8 mouse cellular contexts compared by ENCODE assay signal in the genomic region with DNA sequence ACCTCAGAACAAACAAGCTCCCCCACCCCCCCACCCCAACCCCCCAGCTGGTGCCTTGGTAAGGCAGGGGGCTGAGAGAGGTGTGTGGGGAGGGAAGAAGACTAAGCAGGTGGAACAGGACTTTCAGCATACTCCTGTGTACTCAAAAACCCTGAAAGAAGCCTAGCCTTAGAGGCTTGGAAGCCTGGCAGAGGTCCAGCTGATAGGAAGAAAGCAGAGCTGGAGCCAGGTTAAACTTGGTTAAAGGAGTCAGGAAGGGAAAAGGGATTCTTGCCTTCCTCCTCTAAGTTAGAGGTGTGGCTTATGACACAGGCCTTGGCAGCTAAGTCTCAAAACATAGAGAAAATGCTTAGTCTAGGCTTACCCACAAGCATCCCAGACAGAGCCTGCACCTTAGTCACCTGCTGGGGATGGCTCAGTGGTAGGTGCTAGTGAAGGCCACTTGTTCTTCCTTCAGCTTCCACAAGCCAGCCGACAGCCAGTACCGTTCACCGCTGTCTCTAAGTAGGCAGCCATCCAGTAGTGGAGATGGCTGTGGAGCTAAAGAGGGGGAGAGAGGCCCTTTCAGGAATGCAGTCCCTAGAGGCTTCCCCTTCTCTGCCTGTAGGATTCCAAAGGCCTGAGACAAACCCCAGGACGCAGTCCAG. TPM values are rescaled to one million over a fixed set of nuclear protein-coding genes. Genes with fewer than 3 reads are reported as not detected.
DNase-seq lines count a peak whose midpoint lies in the region; ATAC-seq and TF ChIP-seq lines count a peak whose summit lies in the region.

No protein-coding gene starts in this region.

- DNase-seq in midbrain, embryonic 11.5 days (ENCODE audit: low spot score, missing footprints), result no peak
- no peak for DNase-seq in midbrain, embryonic 10.5 days (ENCODE audit: low spot score)
- peak; percentile 58 to 68 for DNase-seq in heart, adult 2 months
- no peak for DNase-seq in left cerebral cortex, postnatal 14 days (ENCODE audit: low spot score in 2 of 2)
- no peak for DNase-seq in left cerebral cortex, postnatal 25 days (ENCODE audit: low spot score in 2 of 2)
- no peak for DNase-seq in left cerebral cortex, adult 9 months (ENCODE audit: low spot score in 2 of 2)

- H3K27ac ChIP-seq in midbrain, embryonic 11.5 days (ENCODE audit: low read depth, low read length), result no peak overlapping the region
- H3K27ac ChIP-seq in midbrain, embryonic 10.5 days (replicated peaks), result no peak overlapping the region; the same call in 1 of the 2 replicates
- peak overlapping the region; percentile 64 for H3K27ac ChIP-seq in heart, adult 2 months
- peak overlapping the region; percentile 73 for H3K27ac ChIP-seq in kidney, embryonic 15.5 days
- H3K27ac ChIP-seq in neural tube, embryonic 13.5 days (replicated peaks), result 0 out of 2 replicates have a peak overlapping the region, but pooled peaks have one; percentile 79

- no peak overlapping the region for H3K9ac ChIP-seq in midbrain, embryonic 11.5 days (ENCODE audit: low read length)
- H3K9ac ChIP-seq in heart, adult 2 months (ENCODE audit: low read depth, low read length), result peak overlapping the region; percentile 8; the same call in 1 of the 2 replicates
- no peak overlapping the region for H3K9ac ChIP-seq in kidney, embryonic 15.5 days
- H3K9ac ChIP-seq in neural tube, embryonic 13.5 days, result no peak overlapping the region

- 30% methylated on average over 4 of the region's 4 CpGs for WGBS in midbrain, embryonic 11.5 days
- WGBS in midbrain, embryonic 10.5 days, result 33% methylated on average over 4 of the region's 4 CpGs
- WGBS in heart, adult 2 months, result 5% methylated on average over 4 of the region's 4 CpGs
- 35% methylated on average over 4 of the region's 4 CpGs for WGBS in kidney, embryonic 15.5 days
- WGBS in neural tube, embryonic 13.5 days, result 30% methylated on average over 4 of the region's 4 CpGs

- ATAC-seq in midbrain, embryonic 11.5 days (ENCODE audit: low FRiP score), result peak; percentile 13; the same call in 1 of the 2 replicates
- peak; percentile 63 for ATAC-seq in kidney, embryonic 15.5 days (replicated peaks; ENCODE audit: low FRiP score)
- ATAC-seq in neural tube, embryonic 13.5 days (ENCODE audit: low read depth), result peak; percentile 34; the same call in 1 of the 2 replicates

- H3K4me1 ChIP-seq in midbrain, embryonic 11.5 days (ENCODE audit: control insufficient read depth, insufficient read depth, low read length), result peaks cover 21% of the 10 kb centered on the region
- H3K4me1 ChIP-seq in midbrain, embryonic 10.5 days, result peaks cover 60% of the 10 kb centered on the region
- H3K4me1 ChIP-seq in heart, adult 2 months (ENCODE audit: control insufficient read depth, insufficient read depth, low read length), result peaks cover 23% of the 10 kb centered on the region
- H3K4me1 ChIP-seq in kidney, embryonic 15.5 days, result peaks cover 74% of the 10 kb centered on the region
- peaks cover 63% of the 10 kb centered on the region for H3K4me1 ChIP-seq in neural tube, embryonic 13.5 days (replicated peaks)

- no peak for TF ChIP-seq CTCF in heart, adult 2 months (IDR thresholded peaks at IDR 0.05)

- no peaks in the 10 kb centered on the region; the same call in 1 of the 2 replicates for H3K27me3 ChIP-seq in midbrain, embryonic 11.5 days (ENCODE audit: control insufficient read depth, insufficient read depth, low read length)
- peaks cover 40% of the 10 kb centered on the region for H3K27me3 ChIP-seq in midbrain, embryonic 10.5 days (ENCODE audit: low read depth, poor library complexity, severe bottlenecking)
- no peaks in the 10 kb centered on the region for H3K27me3 ChIP-seq in heart, adult 2 months (ENCODE audit: control insufficient read depth, insufficient read depth, low read length)
- no peaks in the 10 kb centered on the region for H3K27me3 ChIP-seq in kidney, embryonic 15.5 days
- H3K27me3 ChIP-seq in neural tube, embryonic 13.5 days, result no peaks in the 10 kb centered on the region

- 0 out of 2 replicates have a peak, but pooled peaks have one; percentile 37 for TF ChIP-seq EP300 in heart, adult 2 months (IDR thresholded peaks at IDR 0.05; ENCODE audit: insufficient read depth, low read depth, low read length)

- TF ChIP-seq POLR2A in heart, adult 2 months (IDR thresholded peaks at IDR 0.05; ENCODE audit: insufficient read depth, low read depth, low read length), result no peak

- intact Hi-C loops in heart, adult 2 months (cut with DNase I), result no loop called here
- intact Hi-C loops in left cerebral cortex, postnatal 14 days (cut with DNase I), result no loop called here
- intact Hi-C loops in left cerebral cortex, postnatal 25 days (cut with DNase I), result no loop called here

- no peak overlapping the region for H3K4me3 ChIP-seq in midbrain, embryonic 11.5 days (ENCODE audit: low read depth, low read length)
- no peak overlapping the region for H3K4me3 ChIP-seq in midbrain, embryonic 10.5 days
- no peak overlapping the region for H3K4me3 ChIP-seq in heart, adult 2 months
- H3K4me3 ChIP-seq in kidney, embryonic 15.5 days (replicated peaks), result no peak overlapping the region
- no peak overlapping the region for H3K4me3 ChIP-seq in neural tube, embryonic 13.5 days

- H3K36me3 ChIP-seq in midbrain, embryonic 11.5 days (ENCODE audit: control insufficient read depth, insufficient read depth, low read length), result no peaks in the 10 kb centered on the region
- peaks cover 9% of the 10 kb centered on the region for H3K36me3 ChIP-seq in midbrain, embryonic 10.5 days
- peaks cover 19% of the 10 kb centered on the region for H3K36me3 ChIP-seq in heart, adult 2 months (ENCODE audit: control insufficient read depth, insufficient read depth, low read length)
- peaks cover 15% of the 10 kb centered on the region for H3K36me3 ChIP-seq in kidney, embryonic 15.5 days
- H3K36me3 ChIP-seq in neural tube, embryonic 13.5 days, result no peaks in the 10 kb centered on the region

- no peaks in the 10 kb centered on the region for H3K79me2 ChIP-seq in heart, adult 2 months (replicated peaks; ENCODE audit: control insufficient read depth, insufficient read depth, low read length)

- H3K9me3 ChIP-seq in midbrain, embryonic 11.5 days (ENCODE audit: control insufficient read depth, low read length), result no peaks in the 10 kb centered on the region
- H3K9me3 ChIP-seq in midbrain, embryonic 10.5 days (replicated peaks), result no peaks in the 10 kb centered on the region
- H3K9me3 ChIP-seq in kidney, embryonic 15.5 days (replicated peaks), result no peaks in the 10 kb centered on the region
- H3K9me3 ChIP-seq in neural tube, embryonic 13.5 days, result no peaks in the 10 kb centered on the region

- no peak overlapping the region for H3K4me2 ChIP-seq in midbrain, embryonic 11.5 days
- no peak overlapping the region for H3K4me2 ChIP-seq in kidney, embryonic 15.5 days
- H3K4me2 ChIP-seq in neural tube, embryonic 13.5 days, result no peak overlapping the region

RNA-seq across cellular contexts. Expression of gene Ier5, which starts 6.2 kb away (rescaled TPM):
- polyA plus RNA-seq in midbrain, embryonic 11.5 days (2014; fragmentation: Nextera tagmentation; extraction: Ambion mirVana), result 12.4 and 13.5 TPM in 2 replicates
- polyA plus RNA-seq in midbrain, embryonic 10.5 days (2016; fragmentation: Nextera tagmentation; extraction: Ambion mirVana), result 4.0 and 4.3 TPM in 2 replicates
- total RNA-seq in heart, adult 2 months (2021), result 10 to 100 TPM; 12.5 to 16.8 TPM
- polyA plus RNA-seq in heart, adult 2 months (2012; rRNA removed), result 9.8 and 13.5 TPM in 2 replicates
- polyA plus RNA-seq in kidney, embryonic 15.5 days (2015; fragmentation: Nextera tagmentation; extraction: Ambion mirVana), result 7.5 and 7.6 TPM in 2 replicates
- 7.5 and 7.9 TPM in 2 replicates for polyA plus RNA-seq in neural tube, embryonic 13.5 days (2015; fragmentation: Nextera tagmentation; extraction: Ambion mirVana)
- 10 to 100 TPM; 36.8 to 37.1 TPM for total RNA-seq in left cerebral cortex, postnatal 14 days (2021)
- 10 to 100 TPM; 45.6 to 62.4 TPM for total RNA-seq in left cerebral cortex, postnatal 25 days (2021)

RNA-seq across cellular contexts. Expression of gene Mr1, which starts 53.3 kb away (rescaled TPM):
- polyA plus RNA-seq in midbrain, embryonic 11.5 days (2014; fragmentation: Nextera tagmentation; extraction: Ambion mirVana), result 0.41 and 0.49 TPM in 2 replicates
- 0.37 and 0.48 TPM in 2 replicates for polyA plus RNA-seq in midbrain, embryonic 10.5 days (2016; fragmentation: Nextera tagmentation; extraction: Ambion mirVana)
- total RNA-seq in heart, adult 2 months (2021), result 1 to 10 TPM; 6.5 to 6.7 TPM
- 6.1 and 11.9 TPM in 2 replicates for polyA plus RNA-seq in heart, adult 2 months (2012; rRNA removed)
- polyA plus RNA-seq in kidney, embryonic 15.5 days (2015; fragmentation: Nextera tagmentation; extraction: Ambion mirVana), result 5.7 and 6.3 TPM in 2 replicates
- polyA plus RNA-seq in neural tube, embryonic 13.5 days (2015; fragmentation: Nextera tagmentation; extraction: Ambion mirVana), result 1.3 TPM in 2 replicates
- 1 to 10 TPM; 2.0 to 2.3 TPM for total RNA-seq in left cerebral cortex, postnatal 14 days (2021)
- total RNA-seq in left cerebral cortex, postnatal 25 days (2021), result 1 to 10 TPM; 2.2 to 2.5 TPM

Comparison
In these comparisons a context has a peak if more than half of its experiments do, and no peak if none do; other contexts are left out.
1. ATAC-seq: peak in every context shown above with its lines; median percentile 63 in kidney, embryonic 15.5 days; 34 in neural tube, embryonic 13.5 days; 13 in midbrain, embryonic 11.5 days.
2. DNase-seq: peak in heart, adult 2 months (2 of 2); none in midbrain, embryonic 11.5 days (single experiment), midbrain, embryonic 10.5 days (single experiment), left cerebral cortex, postnatal 14 days (0 of 2), left cerebral cortex, postnatal 25 days (0 of 2) and left cerebral cortex, adult 9 months (0 of 2).
3. H3K27ac ChIP-seq: peak in heart, adult 2 months (single experiment), kidney, embryonic 15.5 days (single experiment) and neural tube, embryonic 13.5 days (single experiment); none in midbrain, embryonic 11.5 days (single experiment) and midbrain, embryonic 10.5 days (single experiment).